Mouse (Mus musculus) embryonic fibroblast, embryonic 13.5 days (primary cell): ENCODE results near the gene Prkab2.

Experiments used
- CTCF ChIP-seq: IDR thresholded peaks from 2 replicates; pipeline ENCODE4 v1.5.1; 2011; ENCODE audit warnings: mild to moderate bottlenecking, control low read depth, low read length, moderate library complexity, borderline replicate concordance; ENCODE audit not compliant: insufficient read depth
- POLR2A ChIP-seq: IDR thresholded peaks from 2 replicates; pipeline ENCODE4 v1.6.1; 2011; ENCODE audit warnings: low read depth, mild to moderate bottlenecking, control low read depth, low read length, moderate library complexity

- TF ChIP-seq CTCF (no peak), POLR2A (no peak)
Observed at GRCm38 (mm10) chr3:97653781-97654180, 4.2 kb upstream of the Prkab2 start.
